Mouse (Mus musculus) spleen, adult 2 months (tissue): ENCODE measurements at regions not wholly inside any gene's neighbourhood (a gene's known extent, or its start where the extent isn't known, plus 50 kb on each side); places are given as distances from the start of the nearest gene placed in this dataset.

ENCODE experiments used
- CTCF ChIP-seq: fragments of 200-500 bp; IDR thresholded peaks from 2 replicates; pipeline ENCODE4 v1.5.1; 2011; ENCODE audit warnings: mild to moderate bottlenecking, inconsistent platforms; ENCODE audit not compliant: insufficient read depth, insufficient read length, insufficient replicate concordance; ENCODE audit errors: extremely low read depth
- POLR2A ChIP-seq: fragments of 200-500 bp; IDR thresholded peaks from 2 replicates; pipeline ENCODE4 v1.6.1; 2011; ENCODE audit warnings: low read depth, low read length, inconsistent platforms

GRCm38 (mm10) chr3:149203451-149203850 lies 213.1 kb upstream of the Adgrl2 start:
- no peak for TF ChIP-seq POLR2A
- no peak for TF ChIP-seq CTCF
